25 mouse cellular contexts compared by ENCODE assay signal in genomic region chr10:19329191-19329777, GRCm38 (mm10). TPM values are rescaled to one million over a fixed set of nuclear protein-coding genes. Genes with fewer than 3 reads are reported as not detected.
DNase-seq lines count a peak whose midpoint lies in the region; ATAC-seq and TF ChIP-seq lines count a peak whose summit lies in the region.
"Had no signal": no experiment of that assay in that cellular context is flagged by ENCODE, and none has a peak within 500 bp of the region (broad histone marks: within the 10 kb centered on the region; RNA-seq: fewer than 3 reads in every experiment).

No protein-coding gene starts in this region.

- no peak overlapping the region for H3K4me2 ChIP-seq in midbrain, embryonic 11.5 days
- H3K4me2 ChIP-seq in midbrain, postnatal 0 days (ENCODE audit: low read depth, low read length, poor library complexity, severe bottlenecking): no peak overlapping the region
- 0 out of 2 replicates have a peak overlapping the region, but pooled peaks have one; percentile 1 for H3K4me2 ChIP-seq in forebrain, embryonic 13.5 days
- no peak overlapping the region for H3K4me2 ChIP-seq in neural tube, embryonic 13.5 days
- H3K4me2 ChIP-seq: embryonic facial prominence, embryonic 13.5 days; liver, embryonic 12.5 days; lung, embryonic 14.5 days had no signal

- H3K4me3 ChIP-seq in midbrain, embryonic 11.5 days (ENCODE audit: low read depth, low read length): no peak overlapping the region
- no peak overlapping the region for H3K4me3 ChIP-seq in midbrain, postnatal 0 days (ENCODE audit: low read depth, low read length)
- H3K4me3 ChIP-seq in forebrain, embryonic 13.5 days: no peak overlapping the region
- no peak overlapping the region for H3K4me3 ChIP-seq in neural tube, embryonic 13.5 days
- no peak overlapping the region for H3K4me3 ChIP-seq in heart, adult 2 months
- H3K4me3 ChIP-seq: embryonic facial prominence, embryonic 13.5 days; layer of hippocampus, adult 2 months; liver, embryonic 12.5 days had no signal

- H3K9ac ChIP-seq in midbrain, embryonic 11.5 days (ENCODE audit: low read length): no peak overlapping the region
- H3K9ac ChIP-seq in midbrain, postnatal 0 days (replicated peaks; ENCODE audit: low read length, poor library complexity, severe bottlenecking): no peak overlapping the region
- no peak overlapping the region for H3K9ac ChIP-seq in forebrain, embryonic 13.5 days
- no peak overlapping the region for H3K9ac ChIP-seq in neural tube, embryonic 13.5 days
- no peak overlapping the region for H3K9ac ChIP-seq in heart, adult 2 months (ENCODE audit: low read depth, low read length)
- H3K9ac ChIP-seq: embryonic facial prominence, embryonic 13.5 days; liver, embryonic 12.5 days; lung, embryonic 14.5 days had no signal

- H3K36me3 ChIP-seq in midbrain, embryonic 11.5 days (ENCODE audit: control insufficient read depth, insufficient read depth, low read length): no peaks in the 10 kb centered on the region
- H3K36me3 ChIP-seq in midbrain, postnatal 0 days (ENCODE audit: insufficient read depth, low read length): no peaks in the 10 kb centered on the region
- no peaks in the 10 kb centered on the region for H3K36me3 ChIP-seq in forebrain, embryonic 13.5 days (ENCODE audit: poor library complexity, severe bottlenecking)
- H3K36me3 ChIP-seq in neural tube, embryonic 13.5 days: no peaks in the 10 kb centered on the region
- H3K36me3 ChIP-seq in heart, adult 2 months (ENCODE audit: control insufficient read depth, insufficient read depth, low read length): no peaks in the 10 kb centered on the region
- H3K36me3 ChIP-seq: embryonic facial prominence, embryonic 13.5 days; liver, embryonic 12.5 days had no signal

- H3K79me2 ChIP-seq in heart, adult 2 months (replicated peaks; ENCODE audit: control insufficient read depth, insufficient read depth, low read length): no peaks in the 10 kb centered on the region

- no peak for TF ChIP-seq EP300 in heart, adult 2 months (IDR thresholded peaks at IDR 0.05; ENCODE audit: insufficient read depth, low read depth, low read length)

- 16% methylated on average over 3 of the region's 3 CpGs for WGBS in midbrain, embryonic 11.5 days
- WGBS in midbrain, postnatal 0 days: 26% methylated on average over 3 of the region's 3 CpGs
- WGBS in forebrain, embryonic 13.5 days: 2% methylated on average over 3 of the region's 3 CpGs
- 11% methylated on average over 3 of the region's 3 CpGs for WGBS in neural tube, embryonic 13.5 days
- WGBS in heart, adult 2 months: 62% methylated on average over 3 of the region's 3 CpGs

- DNase-seq in midbrain, embryonic 11.5 days (ENCODE audit: low spot score, missing footprints): peak; percentile 86
- no peak for DNase-seq in midbrain, postnatal 0 days (ENCODE audit: low spot score)
- peak; percentile 48 for DNase-seq in embryo, embryonic 10 days (ENCODE audit: low spot score)
- no peak for DNase-seq in heart, adult 2 months
- no peak for DNase-seq in gastrocnemius, postnatal 14 days
- DNase-seq: cerebellum, postnatal 10 days; heart, postnatal 4 days; kidney, postnatal 10 days; lung, embryonic 14.5 days; lung, postnatal 4 days; retina, postnatal 1 day; thymus, adult 18-20 months had no signal

- TF ChIP-seq CTCF in midbrain, postnatal 0 days (IDR thresholded peaks at IDR 0.05): no peak
- TF ChIP-seq CTCF in heart, adult 2 months (IDR thresholded peaks at IDR 0.05): no peak

- no peak for TF ChIP-seq POLR2A in heart, adult 2 months (IDR thresholded peaks at IDR 0.05; ENCODE audit: insufficient read depth, low read depth, low read length)

- H3K4me1 ChIP-seq in midbrain, embryonic 11.5 days (ENCODE audit: control insufficient read depth, insufficient read depth, low read length): peaks cover 11% of the 10 kb centered on the region
- H3K4me1 ChIP-seq in midbrain, postnatal 0 days (ENCODE audit: insufficient read depth, low read length): no peaks in the 10 kb centered on the region
- H3K4me1 ChIP-seq in forebrain, embryonic 13.5 days: peaks cover 17% of the 10 kb centered on the region
- peaks cover 8% of the 10 kb centered on the region; the same call in 1 of the 2 replicates for H3K4me1 ChIP-seq in neural tube, embryonic 13.5 days (replicated peaks)
- no peaks in the 10 kb centered on the region for H3K4me1 ChIP-seq in heart, adult 2 months (ENCODE audit: control insufficient read depth, insufficient read depth, low read length)
- H3K4me1 ChIP-seq: embryonic facial prominence, embryonic 13.5 days; liver, embryonic 12.5 days had no signal

- H3K27me3 ChIP-seq in midbrain, embryonic 11.5 days (ENCODE audit: control insufficient read depth, insufficient read depth, low read length): no peaks in the 10 kb centered on the region; the same call in 1 of the 2 replicates
- 0 out of 2 replicates have a peak, but pooled peaks cover 5% of the 10 kb centered on the region for H3K27me3 ChIP-seq in midbrain, postnatal 0 days (ENCODE audit: insufficient read depth, low read length)
- H3K27me3 ChIP-seq in forebrain, embryonic 13.5 days: peaks cover 57% of the 10 kb centered on the region
- peaks cover 83% of the 10 kb centered on the region for H3K27me3 ChIP-seq in neural tube, embryonic 13.5 days
- peaks cover 1% of the 10 kb centered on the region; the same call in 1 of the 2 replicates for H3K27me3 ChIP-seq in heart, adult 2 months (ENCODE audit: control insufficient read depth, insufficient read depth, low read length)
- H3K27me3 ChIP-seq: liver, embryonic 12.5 days had no signal

- H3K27ac ChIP-seq in midbrain, embryonic 11.5 days (ENCODE audit: low read depth, low read length): no peak overlapping the region
- H3K27ac ChIP-seq in midbrain, postnatal 0 days (ENCODE audit: low read depth, low read length): no peak overlapping the region
- no peak overlapping the region for H3K27ac ChIP-seq in forebrain, embryonic 13.5 days
- no peak overlapping the region for H3K27ac ChIP-seq in neural tube, embryonic 13.5 days (replicated peaks)
- no peak overlapping the region for H3K27ac ChIP-seq in heart, adult 2 months
- H3K27ac ChIP-seq: embryonic facial prominence, embryonic 13.5 days; layer of hippocampus, adult 2 months; liver, embryonic 12.5 days had no signal

- peak; percentile 92 for ATAC-seq in midbrain, embryonic 11.5 days (ENCODE audit: low FRiP score)
- no peak for ATAC-seq in midbrain, postnatal 0 days (ENCODE audit: low FRiP score)
- peak; percentile 94 for ATAC-seq in forebrain, embryonic 13.5 days
- peak; percentile 40; the same call in 1 of the 2 replicates for ATAC-seq in neural tube, embryonic 13.5 days (ENCODE audit: low read depth)
- ATAC-seq: intestine, postnatal 0 days; liver, embryonic 12.5 days had no signal

- intact Hi-C loops in heart, adult 2 months (cut with DNase I): no loop called here
- intact Hi-C loops in gastrocnemius, postnatal 14 days (cut with DNase I; ENCODE audit: low total_unique reads): no loop called here

- H3K9me3 ChIP-seq in midbrain, embryonic 11.5 days (ENCODE audit: control insufficient read depth, low read length): no peaks in the 10 kb centered on the region
- H3K9me3 ChIP-seq in midbrain, postnatal 0 days (ENCODE audit: low read length): no peaks in the 10 kb centered on the region
- no peaks in the 10 kb centered on the region for H3K9me3 ChIP-seq in forebrain, embryonic 13.5 days (replicated peaks)
- H3K9me3 ChIP-seq in neural tube, embryonic 13.5 days: no peaks in the 10 kb centered on the region
- H3K9me3 ChIP-seq: embryonic facial prominence, embryonic 13.5 days; liver, embryonic 12.5 days had no signal

RNA-seq across cellular contexts. Expression of gene Olig3, which starts 27.0 kb away (rescaled TPM):
- 18.7 and 20.7 TPM in 2 replicates for polyA plus RNA-seq in midbrain, embryonic 11.5 days (2014; fragmentation: Nextera tagmentation; extraction: Ambion mirVana)
- 0.77 TPM in 1 of 2 replicates, not detected in the other for total RNA-seq in midbrain, postnatal 0 days (2014; rRNA removed)
- polyA plus RNA-seq in midbrain, postnatal 0 days (2015; fragmentation: Nextera tagmentation; extraction: Ambion mirVana): not detected in 2 replicates
- polyA plus RNA-seq in forebrain, embryonic 13.5 days (2015; fragmentation: Nextera tagmentation; extraction: Ambion mirVana): 16.8 and 23.0 TPM in 2 replicates
- 21.5 and 26.3 TPM in 2 replicates for polyA plus RNA-seq in neural tube, embryonic 13.5 days (2015; fragmentation: Nextera tagmentation; extraction: Ambion mirVana)
- total RNA-seq in heart, adult 2 months (2021): not detected
- not detected in 2 replicates for polyA plus RNA-seq in heart, adult 2 months (2012; rRNA removed)
- total RNA-seq in gastrocnemius, postnatal 14 days (2021): not detected
- total RNA-seq: heart, postnatal 4 days; layer of hippocampus, adult 2 months; left cerebral cortex, adult 18-20 months had no signal
- polyA plus RNA-seq: C2C12; gonadal fat pad, adult 2 months; heart, embryonic 14.5 days; intestine, postnatal 0 days; limb, embryonic 11.5 days; liver, embryonic 12.5 days; lung, embryonic 14.5 days; stomach, embryonic 14.5 days; urinary bladder, adult 2 months had no signal

Comparison
In these comparisons a context has a peak if more than half of its experiments do, and no peak if none do; other contexts are left out.
1. DNase-seq: peak in midbrain, embryonic 11.5 days (single experiment) and embryo, embryonic 10 days (single experiment); none in midbrain, postnatal 0 days (single experiment), heart, adult 2 months (0 of 2) and gastrocnemius, postnatal 14 days (single experiment).
2. RNA of gene Olig3, which starts 27.0 kb away (polyA plus RNA-seq): 21.5 to 26.3 TPM in neural tube, embryonic 13.5 days, 18.7 to 20.7 TPM in midbrain, embryonic 11.5 days and 16.8 to 23.0 TPM in forebrain, embryonic 13.5 days; not detected in midbrain, postnatal 0 days and not detected in heart, adult 2 months; every median in the first group is over 10 times any median in the second.